Mouse (Mus musculus): Measurements from ENCODE around the gene Nup88.
A peak's percentile ranks its signal among the peaks of the same experiment; 100 is the strongest.

The Nup88 gene

DNA sequence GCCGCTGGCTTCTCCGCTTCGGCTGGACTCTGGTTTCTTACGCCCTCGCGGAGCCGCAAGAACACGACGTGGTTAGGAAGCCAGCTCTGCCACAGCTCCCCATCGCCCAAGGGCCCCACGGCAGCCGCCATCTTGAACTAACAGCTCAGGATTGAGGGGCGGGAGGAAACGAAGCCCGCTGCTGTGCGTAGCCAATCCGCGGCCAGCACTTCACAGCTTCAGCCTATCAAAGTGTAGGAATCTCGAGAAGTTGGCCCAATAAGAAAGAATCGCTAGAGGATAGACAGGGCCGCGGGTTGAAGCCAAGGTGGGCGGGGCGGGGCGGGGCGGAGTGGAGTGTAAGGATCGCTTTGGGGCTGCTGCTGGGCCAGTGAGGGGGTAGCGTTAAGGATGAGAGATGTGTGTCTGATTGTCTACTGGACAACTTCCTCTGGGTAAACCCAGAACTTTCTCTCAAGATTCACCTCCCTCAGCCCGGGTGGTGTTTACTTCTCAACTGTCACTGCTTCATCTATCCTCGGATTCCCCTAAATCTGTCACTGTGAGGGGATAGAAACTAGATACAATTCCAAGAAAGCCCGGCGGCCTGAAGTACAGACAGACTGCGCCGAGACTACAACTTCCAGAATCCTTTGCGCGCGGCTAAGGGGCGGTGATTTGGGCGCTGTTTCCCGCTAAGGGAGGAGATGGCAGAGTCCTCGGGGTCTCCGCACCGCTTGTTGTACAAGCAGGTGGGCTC is at the start of gene Nup88, which contains the start of gene Rpain:
TSS of gene Nup88 (minus strand) at position 153 of the 739 bp plus-strand sequence.
TSS of gene Rpain (plus strand) at position 393 of the 739 bp plus-strand sequence.
- peak; percentile 82 to 87 for DNase-seq (ENCODE audit: low read depth in 2 of 2, low spot score in 2 of 2)

DNA sequence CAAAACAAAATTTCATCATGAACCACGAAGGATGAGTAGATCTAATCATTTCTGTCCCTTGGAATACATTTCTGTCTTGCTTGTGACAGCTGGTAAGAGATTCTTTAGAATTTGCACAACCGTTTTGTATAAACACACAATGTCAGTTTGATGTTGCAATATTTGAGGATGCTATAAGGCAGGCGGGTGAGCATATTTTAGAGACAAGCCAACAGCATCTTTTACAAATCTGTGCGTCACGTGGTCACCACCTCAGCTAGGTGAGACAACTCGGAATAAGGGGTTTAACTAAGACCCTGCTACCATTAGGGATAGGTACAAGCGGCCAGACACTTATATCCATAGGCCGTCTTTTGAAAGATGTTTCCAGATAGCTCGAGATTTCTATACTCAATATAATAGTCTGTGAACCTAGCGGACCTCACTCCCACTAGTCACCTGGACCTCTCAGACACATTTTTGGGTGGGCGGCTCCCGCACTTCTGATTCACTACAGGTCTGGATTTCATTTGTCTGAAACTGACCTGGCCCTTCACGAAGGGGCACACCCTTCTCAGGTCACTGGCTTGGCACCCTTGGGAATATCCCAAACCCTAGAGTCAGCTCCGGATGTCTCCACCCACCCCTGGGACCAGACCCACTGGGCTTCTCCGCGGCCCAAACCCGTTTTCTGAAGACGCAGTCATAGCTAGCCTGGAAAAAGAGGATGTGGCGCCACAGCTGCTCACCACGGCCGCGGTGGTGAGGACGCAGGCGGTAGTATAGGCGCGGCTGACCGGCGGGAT is 48.8 kb upstream of the Nup88 start:
- no peak for DNase-seq (ENCODE audit: low read depth in 2 of 2, low spot score in 2 of 2)

DNA sequence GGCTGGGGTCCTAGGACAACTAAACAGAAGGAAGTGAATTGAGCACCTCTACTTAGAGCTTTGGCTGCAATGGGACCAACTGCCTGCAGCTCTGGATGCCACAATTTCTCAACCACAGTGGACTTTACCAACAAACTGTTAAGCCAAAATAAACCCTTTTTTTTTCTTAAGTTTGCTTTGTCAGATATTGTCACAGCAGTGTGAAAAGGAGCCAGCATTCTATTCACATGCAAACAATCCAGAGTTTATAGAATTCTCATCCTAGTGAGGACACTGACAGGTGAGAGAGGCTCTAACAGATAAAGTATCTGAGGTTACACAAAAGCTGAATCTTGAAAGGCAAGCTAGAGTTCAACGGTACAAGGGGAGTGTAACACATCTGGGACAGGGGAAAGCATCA is 47.3 kb upstream of the Nup88 start:
- no peak for DNase-seq (ENCODE audit: low read depth in 2 of 2, low spot score in 2 of 2)

DNA sequence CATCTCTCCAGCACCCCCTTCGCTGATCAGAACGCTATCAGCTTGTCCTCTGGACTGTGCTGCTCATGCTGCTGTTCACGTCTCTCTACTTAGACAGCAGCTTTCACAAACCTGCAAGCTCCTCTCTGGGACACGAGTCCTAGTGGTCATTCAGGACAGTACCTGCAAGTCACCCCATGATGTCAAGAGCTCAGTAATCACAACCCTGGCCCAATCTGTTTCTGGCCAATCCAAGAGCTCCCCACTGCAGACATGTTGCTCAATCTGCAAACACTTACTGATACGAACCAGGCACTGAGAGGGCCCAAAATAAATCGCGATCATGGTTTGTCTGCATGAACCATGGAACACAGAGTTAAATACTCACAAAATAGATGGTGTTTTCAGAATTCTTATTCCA is 43.0 kb upstream of the Nup88 start:
- no peak for DNase-seq (ENCODE audit: low read depth in 2 of 2, low spot score in 2 of 2)

DNA sequence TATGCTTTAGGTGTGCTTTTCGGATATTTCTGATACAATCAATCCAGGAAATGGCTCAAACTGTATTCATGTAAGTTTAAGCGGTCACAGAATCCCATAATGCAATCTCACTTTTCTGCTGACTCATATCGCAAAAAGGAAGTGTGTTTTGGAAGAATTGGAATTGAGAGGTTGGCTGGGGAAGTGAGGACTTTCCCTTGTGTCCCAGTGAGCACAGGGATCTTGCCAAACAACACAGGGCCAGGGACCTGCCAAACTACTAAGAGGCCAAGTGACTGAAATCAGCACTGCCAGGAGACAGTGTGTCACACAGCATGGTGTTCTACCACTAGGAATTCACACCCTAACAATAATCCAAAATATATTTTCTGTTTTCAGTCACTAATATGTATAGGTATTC is 38.5 kb upstream of the Nup88 start:
- DNase-seq (ENCODE audit: low read depth in 2 of 2, low spot score in 2 of 2) = no peak

DNA sequence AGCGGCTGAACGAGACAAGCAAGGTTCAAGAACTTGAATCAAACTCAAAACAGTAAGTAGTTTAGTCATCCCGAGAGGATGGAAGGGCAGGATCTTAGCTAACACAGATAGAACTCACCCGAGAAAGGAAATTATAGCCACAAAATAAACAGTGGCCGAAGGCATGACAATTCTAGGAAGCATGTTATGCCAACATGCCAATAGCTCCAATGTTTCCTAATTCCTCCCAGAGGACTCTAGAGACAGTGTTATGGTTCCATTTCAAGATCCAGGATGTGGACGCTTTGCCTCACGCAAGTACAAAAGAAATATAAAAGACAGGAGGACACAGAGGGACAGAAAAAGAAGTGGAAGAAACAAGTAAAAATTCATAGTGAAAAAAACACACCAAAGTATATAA is 38.1 kb upstream of the Nup88 start:
- DNase-seq (ENCODE audit: low read depth in 2 of 2, low spot score in 2 of 2) = no peak

DNA sequence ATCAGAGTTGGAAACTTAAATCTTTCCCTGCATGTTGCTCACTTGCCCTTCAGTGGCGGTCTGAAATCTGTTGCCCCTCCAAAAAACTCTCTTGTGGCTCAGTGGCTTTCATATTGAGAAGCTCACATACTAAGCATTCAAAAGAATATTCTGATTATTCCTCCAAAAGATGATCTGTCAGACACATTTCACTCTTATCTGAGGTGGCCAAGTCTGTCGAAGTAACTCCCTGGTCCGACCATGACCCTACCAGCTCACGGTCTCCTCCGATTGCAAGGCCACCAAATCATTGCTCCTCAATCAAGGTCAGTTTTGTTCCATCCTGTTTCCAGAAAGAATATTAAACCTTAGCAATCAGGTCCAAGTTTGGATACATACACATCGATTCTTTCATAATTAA is 37.3 kb upstream of the Nup88 start:
- DNase-seq (ENCODE audit: low read depth in 2 of 2, low spot score in 2 of 2) = no peak

DNA sequence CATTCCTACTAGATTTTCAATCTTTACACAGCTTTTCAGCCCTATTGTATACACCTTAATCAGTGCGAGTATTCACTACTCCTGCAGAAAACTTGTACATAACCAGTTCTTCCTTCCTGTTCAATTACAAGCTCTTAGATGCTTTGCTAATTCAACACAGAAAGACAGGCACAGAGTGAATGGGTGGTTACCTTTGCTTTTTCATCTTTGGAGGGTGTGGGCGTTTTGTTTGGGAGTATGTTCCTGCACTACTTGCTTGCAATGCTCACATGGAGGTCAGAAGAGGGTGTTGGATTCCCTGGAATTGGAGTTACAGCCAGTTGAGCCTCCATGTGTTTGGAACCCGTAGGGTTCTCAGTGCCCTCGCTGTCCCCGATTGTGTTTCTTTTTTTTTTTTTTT is 35.3 kb upstream of the Nup88 start:
- DNase-seq (ENCODE audit: low read depth in 2 of 2, low spot score in 2 of 2) = no peak

DNA sequence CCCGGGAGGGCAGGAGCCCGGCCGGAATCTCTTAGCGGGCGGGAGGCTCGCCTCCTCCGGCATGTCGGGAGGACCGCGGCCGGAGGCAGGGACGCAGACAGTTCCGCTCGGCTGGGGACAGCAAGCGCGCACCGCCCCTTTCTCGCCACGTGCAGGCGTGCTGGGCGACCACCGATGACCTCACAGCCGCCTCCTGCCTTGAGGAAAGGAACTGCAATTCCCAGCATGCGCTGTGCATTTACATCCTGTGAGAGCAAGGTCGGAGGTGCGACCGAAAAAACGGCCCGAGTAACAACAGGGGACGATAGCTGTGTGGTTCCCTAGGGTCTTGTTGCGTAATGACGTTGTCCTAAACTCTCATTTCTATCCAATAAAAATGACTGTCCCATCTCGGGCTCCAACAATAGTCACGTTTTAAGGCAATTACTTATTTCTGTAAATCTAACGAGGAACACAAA is 34.6 kb upstream of the Nup88 start, which contains the start of gene Dhx33:
TSS of gene Dhx33 (minus strand) at position 122 of the 458 bp plus-strand sequence.
- peak; percentile 89 to 93 for DNase-seq (ENCODE audit: low read depth in 2 of 2, low spot score in 2 of 2)

DNA sequence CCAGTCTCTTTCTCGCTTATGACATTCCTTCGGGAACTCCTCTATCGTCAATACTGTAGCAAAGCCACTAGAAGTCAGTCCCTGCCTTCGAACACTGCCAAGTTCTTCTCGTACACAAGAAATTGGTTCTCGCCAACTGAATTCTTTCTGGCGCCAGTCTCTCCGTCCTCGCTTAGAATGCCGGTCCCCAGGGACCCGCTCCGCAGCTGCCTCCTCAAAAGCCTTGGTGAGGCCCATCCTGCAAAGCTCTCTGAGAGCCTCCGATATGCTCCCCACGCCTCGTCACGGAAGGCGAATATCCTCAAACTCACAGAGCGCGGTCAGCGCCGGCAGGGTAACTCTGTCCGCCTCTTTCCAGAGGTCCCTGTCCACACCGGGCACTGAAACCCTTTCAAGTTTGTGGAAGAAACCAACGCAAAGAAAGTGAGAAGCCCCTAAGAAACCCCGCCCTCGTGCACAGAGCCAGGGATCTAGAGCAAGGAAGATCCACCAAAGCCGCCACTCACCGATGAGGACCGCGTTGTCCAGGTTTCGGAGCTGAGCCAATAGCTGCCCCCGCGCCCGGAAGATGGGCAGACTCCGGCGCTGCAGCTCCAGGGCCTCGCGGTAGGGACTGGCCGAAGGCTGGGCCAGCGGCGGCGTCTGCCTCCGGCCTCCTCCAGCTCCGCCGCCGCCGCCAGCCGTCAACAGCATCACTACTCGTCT is 34.0 kb upstream of the Nup88 start:
- no peak for DNase-seq (ENCODE audit: low read depth in 2 of 2, low spot score in 2 of 2)

DNA sequence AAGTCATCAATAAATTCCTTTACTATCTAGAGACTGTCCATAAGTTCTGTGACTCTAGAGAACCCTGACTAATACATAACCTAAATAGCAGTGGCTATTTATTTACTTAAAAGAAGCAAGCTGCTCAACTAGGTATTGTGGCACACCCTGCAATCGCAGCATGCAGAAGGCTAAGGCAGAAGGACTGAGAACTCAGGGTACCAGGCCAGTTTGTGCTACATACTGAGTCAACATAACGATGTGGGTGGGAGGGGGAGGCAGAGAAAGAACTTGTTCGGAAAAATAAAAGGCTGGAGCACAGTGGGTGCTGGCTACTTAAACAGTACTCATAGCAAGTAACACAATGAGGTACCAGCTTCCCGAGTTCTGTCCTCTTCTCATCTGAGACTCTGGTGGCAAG is 31.4 kb upstream of the Nup88 start:
- no peak for DNase-seq (ENCODE audit: low read depth in 2 of 2, low spot score in 2 of 2)

DNA sequence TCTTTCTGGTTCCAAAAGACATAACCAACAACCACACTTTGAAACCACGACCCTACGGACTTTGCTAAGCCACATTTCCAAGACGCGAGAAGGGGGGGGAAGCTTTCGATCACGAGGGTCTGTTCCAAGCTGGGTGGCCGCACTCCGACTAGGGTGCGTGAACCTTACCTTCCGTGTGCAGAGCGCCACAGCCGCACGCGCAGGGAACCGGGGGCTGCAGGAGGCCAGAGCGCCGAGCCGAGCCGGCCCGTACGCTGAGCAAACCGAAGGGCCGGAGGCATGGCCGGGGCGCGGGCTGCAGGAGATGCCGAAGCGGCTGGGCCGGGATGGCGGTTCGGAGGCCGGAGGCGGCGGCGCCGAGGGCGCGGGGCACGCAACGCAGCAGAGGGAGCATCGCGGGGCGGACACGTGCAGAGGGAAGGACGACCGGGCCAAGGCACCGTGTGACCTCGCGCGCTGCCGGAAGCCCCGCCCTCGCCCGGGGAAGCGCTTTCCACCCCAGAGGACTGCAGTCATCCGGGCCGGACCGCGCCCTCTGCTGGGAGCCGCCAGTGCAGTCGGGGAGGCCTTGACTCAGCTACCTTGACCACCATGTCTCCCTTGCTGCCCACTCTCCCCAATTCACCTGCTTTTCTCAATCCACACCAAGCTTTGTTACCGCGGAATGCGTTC is 12.9 kb upstream of the Nup88 start, which contains the start of gene C1qbp:
TSS of gene C1qbp (minus strand) at position 470 of the 672 bp plus-strand sequence.
- peak; percentile 89 to 91 for DNase-seq (ENCODE audit: low read depth in 2 of 2, low spot score in 2 of 2)

DNA sequence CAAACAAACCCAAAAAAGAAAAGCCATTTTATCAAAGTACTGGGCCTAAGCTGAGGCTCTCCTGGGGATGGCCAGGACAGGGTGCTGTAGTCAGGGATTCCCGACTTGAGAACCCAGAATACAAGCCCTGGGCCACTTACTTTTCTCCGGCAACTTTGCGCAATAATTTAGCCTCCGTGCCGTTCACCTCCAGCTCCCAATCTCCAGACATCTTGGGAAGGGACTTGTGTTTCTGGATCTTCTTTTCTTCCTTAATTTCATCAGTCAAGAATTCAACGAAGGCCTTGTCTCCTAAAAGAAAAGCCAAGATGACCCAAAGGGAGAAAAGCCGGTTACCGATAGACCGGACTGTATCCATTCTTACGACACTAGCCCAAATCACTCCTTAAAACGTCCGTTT is 12.3 kb upstream of the Nup88 start:
- no peak for DNase-seq (ENCODE audit: low read depth in 2 of 2, low spot score in 2 of 2)

DNA sequence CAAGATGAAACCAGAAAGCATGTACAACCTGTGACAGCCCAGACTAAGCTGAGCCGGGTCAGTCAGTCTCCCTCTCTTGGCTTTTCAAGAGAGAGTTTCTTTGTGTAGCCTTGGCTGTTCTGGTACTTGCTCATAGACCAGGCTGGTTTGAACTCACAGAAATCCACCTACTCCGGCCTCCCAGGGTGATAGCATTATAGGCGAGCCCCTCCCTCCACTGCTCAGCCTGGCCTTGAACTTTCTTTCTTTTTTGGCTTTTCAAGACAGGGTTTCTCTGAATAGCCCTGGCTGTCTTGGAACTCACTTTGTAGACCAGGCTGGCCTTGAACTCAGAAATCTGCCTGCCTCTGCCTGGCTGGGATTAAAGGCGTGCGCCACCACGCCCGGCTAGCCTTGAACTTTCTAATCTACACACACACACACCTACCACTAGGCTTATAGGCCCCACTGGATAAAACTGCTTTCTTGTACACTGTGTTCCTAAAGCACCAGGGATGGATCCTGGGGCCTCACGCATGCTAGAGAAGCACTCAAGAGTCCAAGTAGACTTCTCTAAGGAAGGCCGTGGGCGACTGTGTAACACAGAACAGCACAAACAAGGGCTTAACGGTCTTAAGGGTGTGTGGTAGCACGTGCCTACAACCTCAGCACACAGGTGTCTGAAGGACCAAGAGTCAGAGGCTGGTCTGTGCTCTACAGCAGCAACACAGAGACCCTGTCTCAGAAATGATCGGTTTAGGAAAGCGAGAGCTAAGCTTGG is 11.2 kb upstream of the Nup88 start:
- DNase-seq (ENCODE audit: low read depth in 2 of 2, low spot score in 2 of 2) = no peak

DNA sequence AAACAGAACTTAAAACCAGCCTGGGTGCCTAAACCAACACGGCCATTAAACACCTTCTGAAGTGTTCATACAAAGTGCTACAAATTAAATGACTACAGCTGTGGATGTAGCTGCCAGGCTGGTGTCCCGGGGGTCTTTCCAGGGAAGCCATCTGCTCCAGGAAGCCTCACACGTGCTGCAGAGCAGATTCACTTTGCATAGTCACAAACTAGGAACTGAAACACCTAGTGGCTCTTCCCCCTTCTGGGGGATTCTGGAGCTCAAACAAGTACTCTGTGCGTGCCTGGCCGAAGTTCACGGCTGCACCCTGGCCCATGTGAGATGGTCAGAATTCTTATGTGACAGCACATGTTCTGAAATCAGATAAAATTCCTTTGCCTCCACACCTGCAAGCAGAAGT is 10.5 kb upstream of the Nup88 start:
- DNase-seq (ENCODE audit: low read depth in 2 of 2, low spot score in 2 of 2) = no peak

DNA sequence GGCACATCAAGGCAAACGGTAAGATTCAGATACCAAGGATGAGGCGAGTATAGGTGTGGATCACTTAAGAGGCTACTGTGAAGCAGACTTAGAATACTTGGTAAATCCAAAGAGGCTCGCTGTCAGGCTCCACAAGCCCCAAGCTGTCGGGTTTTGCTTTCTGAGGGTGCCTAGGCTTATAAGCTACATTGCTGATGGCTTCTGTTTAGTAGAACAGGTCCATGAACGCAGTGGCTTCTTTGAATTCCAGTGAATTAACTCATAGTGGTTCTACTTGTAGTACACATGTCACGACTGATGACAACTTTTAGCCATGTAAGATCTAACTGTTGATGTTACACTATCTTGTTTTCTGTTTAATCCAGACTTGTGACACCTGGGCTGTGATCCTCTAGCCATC is 7.5 kb upstream of the Nup88 start:
- no peak for DNase-seq (ENCODE audit: low read depth in 2 of 2, low spot score in 2 of 2)

DNA sequence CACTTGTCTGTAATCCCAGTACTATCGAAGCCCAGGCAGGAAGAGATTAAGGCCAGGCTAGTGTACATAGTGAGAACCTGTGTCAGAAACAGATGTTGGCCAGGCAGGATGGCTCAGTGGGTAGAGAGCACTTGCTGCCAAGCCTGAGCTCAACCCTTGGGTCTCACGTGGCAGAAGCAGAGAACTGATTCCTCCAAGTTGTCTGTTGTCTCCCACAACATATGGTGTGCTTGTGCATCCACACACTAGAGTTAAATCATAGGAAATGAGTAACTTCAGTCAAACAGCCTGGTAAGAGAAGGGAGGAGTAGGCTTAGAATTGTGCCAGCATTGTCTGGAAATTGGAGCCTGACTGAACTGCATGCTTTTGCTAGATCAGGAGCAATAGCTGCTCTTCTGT is 5.4 kb upstream of the Nup88 start:
- no peak for DNase-seq (ENCODE audit: low read depth in 2 of 2, low spot score in 2 of 2)

DNA sequence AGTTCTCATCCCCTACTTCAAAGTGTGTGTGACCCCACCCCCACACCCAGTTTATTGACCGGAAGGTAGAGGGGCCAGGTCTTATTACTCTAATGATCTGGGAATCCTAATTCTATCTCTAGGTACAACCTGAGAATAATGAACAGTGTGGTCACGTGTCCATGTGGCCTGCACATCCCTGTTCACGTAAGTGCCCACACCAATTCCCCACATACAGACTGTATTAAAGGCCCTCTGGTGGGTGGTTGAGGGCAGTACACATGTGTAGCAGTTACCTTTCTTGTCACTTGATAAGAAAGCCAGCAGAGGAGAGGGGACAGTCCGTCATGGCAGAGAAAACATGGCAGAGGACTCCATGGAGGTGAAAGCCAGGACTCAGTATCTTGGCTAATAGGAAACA is 4.2 kb upstream of the Nup88 start:
- no peak for DNase-seq (ENCODE audit: low read depth in 2 of 2, low spot score in 2 of 2)

DNA sequence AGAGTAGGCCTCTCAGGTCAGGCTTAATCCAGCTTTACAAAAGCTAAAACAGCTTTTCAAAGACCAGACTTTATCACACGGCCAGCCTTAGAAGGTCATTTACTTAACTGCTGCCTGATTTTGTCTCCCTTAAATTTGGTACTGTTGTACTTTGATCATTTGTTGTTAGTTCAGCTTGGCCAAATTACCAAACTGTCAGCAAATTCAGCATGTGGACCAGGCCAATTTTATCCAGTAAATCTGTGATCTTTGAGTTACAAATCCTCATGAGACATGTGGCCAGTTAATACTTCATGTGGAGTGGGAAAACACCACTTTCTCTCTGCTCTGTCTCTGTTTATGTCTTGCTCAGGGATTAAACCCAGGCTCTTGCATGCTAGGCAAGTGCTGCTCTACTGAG is 2.8 kb upstream of the Nup88 start:
- no peak for DNase-seq (ENCODE audit: low read depth in 2 of 2, low spot score in 2 of 2)
